ENCODE assay signal across 12 mouse cellular contexts in the genomic region with DNA sequence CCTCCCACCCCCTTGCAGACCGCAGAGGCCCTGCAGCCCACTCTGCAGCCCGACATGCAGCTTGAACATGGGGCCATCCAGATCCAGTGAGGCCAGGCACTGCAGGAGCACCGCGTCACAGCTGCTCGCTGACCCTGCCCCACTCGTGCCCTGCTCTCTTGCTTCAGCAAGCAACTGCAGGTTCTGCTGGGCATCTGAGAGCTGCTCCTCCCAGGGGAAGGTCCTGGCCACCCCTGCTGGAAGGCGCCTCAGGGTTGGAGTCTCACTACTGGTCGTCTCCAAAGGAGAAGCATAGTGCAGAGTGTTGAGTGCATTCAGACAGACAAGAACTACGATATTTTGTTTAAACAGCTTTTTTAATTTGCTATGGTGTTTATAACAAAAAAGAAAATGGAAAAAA.
"Had no signal": no experiment of that assay in that cellular context is flagged by ENCODE, and none has a peak within 500 bp of the region (broad histone marks: within the 10 kb centered on the region; RNA-seq: fewer than 3 reads in every experiment).

No protein-coding gene starts in this region.

- DNase-seq: left cerebral cortex, postnatal 4 days; liver; liver, embryonic 13.5 days; liver, postnatal 0 days; lung, adult 18-20 months; lung, adult 2 months; lung, embryonic 14.5 days; lung, postnatal 10 days; lung, postnatal 14 days; lung, postnatal 36 days; lung, postnatal 4 days; midbrain, embryonic 14.5 days had no signal
